Mouse (Mus musculus): ENCODE measurements around the gene Cyfip2.
"Not testable (repeated sequence)": the region's sequence is repeated elsewhere in the genome, so short reads cannot be mapped to it uniquely, and the experiment has no call there.

Gene Cyfip2

GRCm38 (mm10) chr11:46185486-46185885, 127.2 kb downstream of the Cyfip2 start:
- DNase-seq (ENCODE audit: low read depth), result no peak

- no peak for DNase-seq (ENCODE audit: low read depth)
Measured at GRCm38 (mm10) chr11:46184946-46185345, 127.7 kb downstream of the Cyfip2 start.

GRCm38 (mm10) chr11:46182031-46182430, 130.6 kb downstream of the Cyfip2 start:
- DNase-seq (ENCODE audit: low read depth), result not testable (repeated sequence)

- DNase-seq (ENCODE audit: low read depth), result no peak
Measured at GRCm38 (mm10) chr11:46177246-46178043, 135.2 kb downstream of the Cyfip2 start.

- no peak for DNase-seq (ENCODE audit: low read depth)
Measured at GRCm38 (mm10) chr11:46176155-46176554, 136.5 kb downstream of the Cyfip2 start.

GRCm38 (mm10) chr11:46172128-46172527, 140.5 kb downstream of the Cyfip2 start:
- DNase-seq (ENCODE audit: low read depth), result no peak

GRCm38 (mm10) chr11:46169908-46170307, 142.8 kb downstream of the Cyfip2 start:
- DNase-seq (ENCODE audit: low read depth), result no peak

GRCm38 (mm10) chr11:46168506-46168905, 144.2 kb downstream of the Cyfip2 start:
- no peak for DNase-seq (ENCODE audit: low read depth)

- DNase-seq (ENCODE audit: low read depth), result no peak
Measured at GRCm38 (mm10) chr11:46165866-46166585, 146.6 kb downstream of the Cyfip2 start, which contains the start of gene Nipal4. Gene Nipal4 (minus strand): TSS chr11:46166508.

GRCm38 (mm10) chr11:46157462-46157861, 155.2 kb downstream of the Cyfip2 start:
- no peak for DNase-seq (ENCODE audit: low read depth)

GRCm38 (mm10) chr11:46156945-46157344, 155.7 kb downstream of the Cyfip2 start:
- DNase-seq (ENCODE audit: low read depth), result no peak

GRCm38 (mm10) chr11:46146619-46147018, 166.0 kb downstream of the Cyfip2 start:
- DNase-seq (ENCODE audit: low read depth), result no peak

- DNase-seq (ENCODE audit: low read depth), result no peak
Measured at GRCm38 (mm10) chr11:46145163-46145875, 167.3 kb downstream of the Cyfip2 start.
